Mouse (Mus musculus) forebrain, embryonic 14.5 days (tissue): ENCODE measurements at regions not wholly inside any gene's neighbourhood (a gene's known extent, or its start where the extent isn't known, plus 50 kb on each side); places are given as distances from the start of the nearest gene placed in this dataset.
A peak's percentile ranks its signal among the peaks of the same experiment; 100 is the strongest.

ENCODE experiments used
- ATAC-seq: fragments of 200-750 bp; cut with Nextera tagmentation; 2 replicates; pipeline ENCODE4 v1.8.0; 2017; ENCODE audit warnings: mild to moderate bottlenecking, moderate library complexity
- DNase-seq: peaks from one replicate; pipeline ENCODE4 v3.0.0-alpha.2; 2015; ENCODE audit warnings: low spot score
- H3K27ac ChIP-seq: fragments of 300-500 bp; sonication (generic); 2 replicates; pipeline ENCODE4 v1.5.1; 2014; ENCODE audit warnings: low read depth, mild to moderate bottlenecking, control low read depth, low read length, moderate library complexity
- H3K27me3 ChIP-seq: fragments of 300-500 bp; sonication (generic); replicated peaks from 2 replicates; pipeline ENCODE4 v1.6.1; 2014; ENCODE audit warnings: low read length, control low read depth, mixed read lengths; ENCODE audit not compliant: control insufficient read depth, insufficient read depth
- H3K36me3 ChIP-seq: fragments of 300-500 bp; sonication (generic); 2 replicates; pipeline ENCODE4 v1.6.1; 2014; ENCODE audit warnings: low read length, control low read depth; ENCODE audit not compliant: control insufficient read depth, insufficient read depth
- H3K4me1 ChIP-seq: fragments of 300-500 bp; sonication (generic); 2 replicates; pipeline ENCODE4 v1.6.1; 2014; ENCODE audit warnings: antibody characterized with exemption, low read length, control low read depth; ENCODE audit not compliant: control insufficient read depth, insufficient read depth
- H3K4me2 ChIP-seq: fragments of 300-500 bp; sonication (generic); 2 replicates; pipeline ENCODE4 v1.6.1; 2014; ENCODE audit warnings: mild to moderate bottlenecking, control low read depth, low read length
- H3K4me3 ChIP-seq: fragments of 300-500 bp; sonication (generic); 2 replicates; pipeline ENCODE4 v1.5.1; 2014; ENCODE audit warnings: low read depth, low read length, control low read depth
- H3K9ac ChIP-seq: fragments of 300-500 bp; sonication (generic); 2 replicates; pipeline ENCODE4 v1.6.1; 2014; ENCODE audit warnings: mild to moderate bottlenecking, low read length, control low read depth, moderate library complexity
- H3K9me3 ChIP-seq: fragments of 300-500 bp; sonication (generic); replicated peaks from 2 replicates; pipeline ENCODE4 v1.6.1; 2016; ENCODE audit warnings: low read length, control low read depth, mixed read lengths; ENCODE audit not compliant: control insufficient read depth
- WGBS: fragments of 180-500 bp; shearing (Covaris S2); extraction: QIAGEN DNeasy Blood & Tissue Kit; methylation state at CpG from one replicate; pipeline ENCODE4 v1.1.7; 2014; 5-methylcytosine and 5-hydroxymethylcytosine counted together

DNA sequence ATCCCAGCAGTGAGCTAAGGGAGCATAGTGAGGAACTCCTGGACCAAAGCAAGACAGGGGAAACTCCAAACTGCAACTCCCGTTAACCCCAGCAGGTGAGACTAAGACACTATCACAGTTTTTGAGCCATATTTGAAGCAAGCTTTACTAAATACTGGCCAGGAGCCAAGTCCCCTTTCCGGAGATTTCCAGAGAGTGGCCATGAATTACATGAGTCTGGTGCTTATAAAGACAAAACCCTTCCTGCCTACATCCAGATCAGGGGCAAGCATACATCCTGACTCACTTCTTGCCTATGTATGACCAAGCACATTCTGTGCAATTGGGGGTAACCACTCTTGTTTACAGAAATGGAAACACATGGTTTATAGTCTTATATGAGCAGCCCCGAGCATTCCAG is 187.6 kb upstream of the Nr5a2 start:
- Histone ChIP-seq H3K4me1 (no peaks in the 10 kb centered on the region), H3K4me2 (no peak overlapping the region), H3K27ac (no peak overlapping the region), H3K9ac (no peak overlapping the region), H3K4me3 (no peak overlapping the region), H3K36me3 (no peaks in the 10 kb centered on the region), H3K9me3 (no peaks in the 10 kb centered on the region), H3K27me3 (no peaks in the 10 kb centered on the region)
- ATAC-seq, result no peak
- WGBS, result 89% methylated on average over 3 of the region's 3 CpGs
- no peak for DNase-seq

DNA sequence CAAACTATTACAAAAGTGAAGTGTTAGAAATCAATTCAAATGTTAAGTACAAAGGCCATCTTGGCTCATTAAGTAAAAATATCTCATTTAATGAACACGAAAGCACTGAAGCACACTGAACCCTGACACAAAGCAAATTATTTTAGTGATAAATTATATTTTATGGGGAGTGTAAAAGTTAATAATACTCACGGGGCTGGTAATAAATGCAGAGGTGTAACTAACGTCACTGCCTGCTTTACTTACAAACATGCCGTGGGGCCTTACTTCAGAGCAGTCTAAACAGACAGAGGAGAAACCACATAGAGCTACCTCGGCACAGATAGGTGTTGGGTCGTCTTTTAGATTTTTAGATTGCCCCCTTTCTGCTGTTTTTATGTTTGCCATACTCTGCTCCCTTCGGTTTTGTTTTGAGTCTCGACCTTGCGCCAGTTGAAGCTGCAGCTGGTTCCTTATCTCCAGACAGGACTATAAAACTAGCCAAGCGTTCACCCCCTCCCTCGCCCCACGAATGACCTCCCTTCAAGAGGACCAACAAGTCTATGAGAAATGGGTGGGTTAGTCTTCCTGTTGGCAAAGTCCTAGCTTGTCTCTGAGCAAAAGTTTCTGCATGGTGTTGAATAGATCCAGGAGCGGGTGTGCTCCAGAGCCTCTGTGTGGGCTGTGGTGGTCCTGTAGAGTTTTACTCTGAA is 181.8 kb upstream of the Nr5a2 start:
- H3K9ac ChIP-seq, result no peak overlapping the region
- H3K36me3 ChIP-seq, result no peaks in the 10 kb centered on the region
- DNase-seq (no peak), ATAC-seq (no peak)
- no peaks in the 10 kb centered on the region for H3K4me1 ChIP-seq
- no peaks in the 10 kb centered on the region for H3K27me3 ChIP-seq
- 90% methylated on average over 13 of the region's 13 CpGs for WGBS
- no peaks in the 10 kb centered on the region for H3K9me3 ChIP-seq
- no peak overlapping the region for H3K4me2 ChIP-seq
- no peak overlapping the region for H3K4me3 ChIP-seq
- H3K27ac ChIP-seq, result no peak overlapping the region

DNA sequence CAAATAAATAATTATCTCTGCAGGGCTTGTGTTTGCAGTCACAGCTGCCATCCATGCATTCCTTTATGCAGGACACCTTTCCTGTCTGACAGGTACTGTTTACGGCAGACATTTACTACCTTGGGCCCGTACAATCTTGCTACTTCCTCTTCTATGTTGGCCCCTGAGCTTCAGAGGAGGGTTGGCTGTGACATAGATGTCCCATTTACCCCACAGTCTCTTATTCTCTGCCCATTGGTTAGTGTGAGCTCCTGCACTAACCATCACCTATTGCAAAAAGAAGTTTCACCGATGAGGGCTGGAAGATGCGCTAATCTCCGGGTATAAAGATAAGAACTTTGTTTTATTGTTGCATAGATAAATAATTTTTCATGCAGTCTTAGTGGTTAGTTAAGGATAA is 181.1 kb upstream of the Nr5a2 start:
- ATAC-seq (no peak), DNase-seq (no peak)
- H3K4me3 ChIP-seq, result no peak overlapping the region
- no peaks in the 10 kb centered on the region for H3K27me3 ChIP-seq
- H3K9ac ChIP-seq, result no peak overlapping the region
- H3K27ac ChIP-seq, result no peak overlapping the region
- H3K36me3 ChIP-seq, result no peaks in the 10 kb centered on the region
- no peaks in the 10 kb centered on the region for H3K9me3 ChIP-seq
- H3K4me2 ChIP-seq, result no peak overlapping the region
- 92% methylated on average over 5 of the region's 5 CpGs for WGBS
- H3K4me1 ChIP-seq, result no peaks in the 10 kb centered on the region

- DNase-seq (peak; percentile 23), ATAC-seq (no peak)
- H3K27ac ChIP-seq, result no peak overlapping the region
- no peak overlapping the region for H3K4me3 ChIP-seq
- H3K9me3 ChIP-seq, result no peaks in the 10 kb centered on the region
- H3K4me2 ChIP-seq, result no peak overlapping the region
- WGBS, result 83% methylated on average over 7 of the region's 7 CpGs
- H3K27me3 ChIP-seq, result no peaks in the 10 kb centered on the region
- no peak overlapping the region for H3K9ac ChIP-seq
- no peaks in the 10 kb centered on the region for H3K36me3 ChIP-seq
- no peaks in the 10 kb centered on the region for H3K4me1 ChIP-seq
Measured at GRCm38 (mm10) chr1:137136156-137136555, 175.9 kb upstream of the Nr5a2 start.

DNA sequence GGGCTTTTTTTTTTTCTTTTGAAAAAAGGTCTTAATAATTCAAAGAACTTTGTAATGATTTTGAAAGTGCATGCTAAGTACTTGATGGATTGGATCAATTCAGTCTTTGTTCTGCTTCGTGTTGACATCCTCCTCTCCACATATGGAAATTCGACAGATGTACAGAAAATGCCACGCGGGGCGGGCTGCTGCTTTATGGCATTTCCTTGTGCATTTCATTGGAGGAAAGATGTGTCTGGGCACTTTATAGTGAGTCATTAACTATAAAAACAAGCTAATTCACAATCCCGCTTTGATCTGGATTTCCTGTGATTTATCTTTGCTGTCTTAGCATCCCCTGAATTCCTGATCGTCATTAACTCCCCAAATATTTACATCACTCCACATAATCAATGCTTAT is 173.5 kb upstream of the Nr5a2 start:
- Histone ChIP-seq H3K9me3 (no peaks in the 10 kb centered on the region), H3K4me2 (no peak overlapping the region), H3K4me3 (no peak overlapping the region), H3K9ac (no peak overlapping the region), H3K27me3 (no peaks in the 10 kb centered on the region), H3K27ac (no peak overlapping the region), H3K4me1 (peaks cover 3% of the 10 kb centered on the region; the same call in 1 of the 2 replicates), H3K36me3 (no peaks in the 10 kb centered on the region)
- WGBS, result 63% methylated on average over 7 of the region's 7 CpGs
- ATAC-seq (no peak), DNase-seq (peak; percentile 14)

DNA sequence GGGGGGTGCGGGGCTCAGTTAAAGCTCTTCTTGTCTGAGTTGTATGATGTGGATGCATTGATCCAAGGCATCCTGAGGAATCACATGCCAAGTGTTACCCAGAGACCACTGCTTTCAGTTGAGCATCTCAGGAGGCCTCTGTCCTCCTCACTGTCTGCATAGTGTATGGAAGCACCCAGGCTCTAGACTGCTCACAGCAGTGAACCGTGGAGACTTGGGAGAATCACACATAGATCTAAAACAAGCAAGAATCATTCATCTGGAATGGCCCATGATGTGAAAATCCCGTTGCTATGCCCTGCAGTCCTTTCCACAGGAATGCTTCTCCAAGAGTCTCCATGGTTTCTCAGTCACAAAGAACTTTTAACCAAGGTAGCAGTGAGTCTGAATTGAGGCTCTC is 170.0 kb upstream of the Nr5a2 start:
- Histone ChIP-seq H3K9me3 (no peaks in the 10 kb centered on the region), H3K36me3 (no peaks in the 10 kb centered on the region), H3K4me2 (no peak overlapping the region), H3K27ac (no peak overlapping the region), H3K4me1 (peaks cover 3% of the 10 kb centered on the region; the same call in 1 of the 2 replicates), H3K4me3 (no peak overlapping the region), H3K9ac (no peak overlapping the region), H3K27me3 (no peaks in the 10 kb centered on the region)
- 66% methylated on average over 3 of the region's 3 CpGs for WGBS
- DNase-seq, result no peak
- ATAC-seq, result no peak

DNA sequence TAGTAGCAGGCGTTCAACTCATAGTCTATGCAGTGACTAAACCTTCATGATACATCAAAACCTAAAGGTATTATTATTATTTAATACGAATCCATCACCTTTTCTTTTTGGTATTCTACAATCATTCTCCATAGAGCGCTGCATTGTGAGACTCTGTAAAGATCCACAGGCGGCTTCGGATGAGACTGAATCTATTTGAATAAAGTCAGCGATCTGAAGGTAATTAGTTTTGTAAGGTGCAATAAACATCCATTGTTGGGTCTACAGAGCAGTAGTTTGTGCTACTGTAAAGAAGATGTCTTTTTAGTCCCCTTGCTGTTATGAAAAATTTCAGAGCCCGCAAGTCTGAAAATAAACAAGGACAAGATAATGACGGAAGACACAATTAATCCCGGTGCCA is 168.9 kb upstream of the Nr5a2 start:
- DNase-seq (peak; percentile 14), ATAC-seq (no peak)
- 28% methylated on average over 9 of the region's 9 CpGs for WGBS

GRCm38 (mm10) chr1:137117866-137118265 is 157.6 kb upstream of the Nr5a2 start:
- Histone ChIP-seq H3K36me3 (no peaks in the 10 kb centered on the region), H3K4me2 (no peak overlapping the region), H3K27me3 (no peaks in the 10 kb centered on the region), H3K9ac (no peak overlapping the region), H3K4me1 (no peaks in the 10 kb centered on the region), H3K27ac (no peak overlapping the region), H3K4me3 (no peak overlapping the region), H3K9me3 (no peaks in the 10 kb centered on the region)
- WGBS, result 77% methylated on average over 3 of the region's 3 CpGs
- DNase-seq, result no peak
- ATAC-seq, result no peak

More for the DNA sequence above, 168.9 kb upstream of the Nr5a2 start:
- H3K27me3 ChIP-seq, result no peaks in the 10 kb centered on the region
- H3K9me3 ChIP-seq, result no peaks in the 10 kb centered on the region
- peaks cover 3% of the 10 kb centered on the region; the same call in 1 of the 2 replicates for H3K4me1 ChIP-seq
- no peak overlapping the region for H3K9ac ChIP-seq
- no peaks in the 10 kb centered on the region for H3K36me3 ChIP-seq
- no peak overlapping the region for H3K27ac ChIP-seq
- H3K4me3 ChIP-seq, result no peak overlapping the region
- H3K4me2 ChIP-seq, result no peak overlapping the region

DNA sequence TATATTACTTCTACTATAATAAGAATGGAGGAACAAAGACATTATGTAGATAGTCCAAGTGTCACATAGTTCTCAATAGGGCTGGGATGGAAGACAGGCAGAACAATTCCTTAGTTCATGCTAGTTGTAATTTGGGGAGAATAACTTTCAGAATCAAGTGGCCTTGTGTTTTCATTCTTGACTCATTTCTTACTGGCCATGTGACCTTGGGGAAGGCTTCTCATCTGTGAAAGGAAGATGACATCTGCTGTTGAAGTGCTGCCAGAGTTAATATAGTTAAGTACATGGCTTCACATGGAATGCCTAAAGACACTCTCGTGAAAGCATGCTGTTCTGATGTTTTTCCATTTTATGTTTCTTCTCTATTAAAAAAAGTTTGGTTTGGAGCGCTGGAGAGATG is 146.2 kb upstream of the Nr5a2 start:
- Histone ChIP-seq H3K9ac (no peak overlapping the region), H3K36me3 (no peaks in the 10 kb centered on the region), H3K27me3 (no peaks in the 10 kb centered on the region), H3K27ac (no peak overlapping the region), H3K4me2 (no peak overlapping the region), H3K4me1 (no peaks in the 10 kb centered on the region), H3K9me3 (no peaks in the 10 kb centered on the region), H3K4me3 (no peak overlapping the region)
- 88% methylated on average over 2 of the region's 2 CpGs for WGBS
- no peak for DNase-seq
- no peak for ATAC-seq
